Mouse (Mus musculus) stomach, postnatal 0 days (tissue): ENCODE results near the gene Rftn1.

ENCODE experiments used
- CTCF ChIP-seq: IDR thresholded peaks from 2 replicates; pipeline ENCODE4 v1.5.1; 2016; ENCODE audit warnings: antibody characterized with exemption, low read depth, mild to moderate bottlenecking, moderate library complexity
- EP300 ChIP-seq: optimal IDR thresholded peaks from 2 replicates; pipeline ENCODE3; 2016; ENCODE audit warnings: antibody characterized with exemption

DNA sequence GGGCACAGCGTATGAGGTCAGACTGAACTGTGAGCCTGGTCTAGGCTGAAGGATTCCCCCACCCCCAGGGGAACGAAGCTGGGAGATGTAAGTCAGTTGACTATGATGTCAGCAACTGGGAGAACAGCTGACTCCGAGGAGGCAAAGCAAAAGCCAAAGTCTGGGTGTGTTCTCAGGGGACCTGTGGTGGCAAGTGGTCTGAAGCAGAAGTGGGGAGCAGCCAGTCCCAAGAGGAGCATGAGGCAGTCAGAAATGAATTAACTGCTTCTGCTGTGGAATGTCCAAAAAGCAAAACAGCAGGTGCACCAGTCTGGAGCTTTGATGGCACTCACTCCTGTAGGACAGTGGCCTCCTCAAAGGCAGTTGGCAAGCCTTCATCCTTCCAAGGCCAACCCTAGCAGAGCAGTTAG is 7.9 kb downstream of the Rftn1 start:
- no peak for TF ChIP-seq CTCF
- TF ChIP-seq EP300: no peak
